Mouse (Mus musculus) embryonic facial prominence, embryonic 14.5 days (tissue): ENCODE measurements around the gene Cercam. TPM values are rescaled to one million over a fixed set of nuclear protein-coding genes. Genes with fewer than 3 reads are reported as not detected.

Experiments used
- microRNA-seq: library from miRNA; unstranded; fragments of <30 nt; microRNA quantifications from one replicate; pipeline ENCODE4, GENCODE M21; 2016; ENCODE audit warnings: borderline number of aligned reads
- polyA plus RNA-seq: library from polyadenylated mRNA; unstranded; fragments of >200 nt; fragmentation: Nextera tagmentation; extraction: Ambion mirVana; gene quantifications from 2 replicates; pipeline ENCODE4 v1.2.1, GENCODE M21; 2014

The Cercam gene
- polyA plus RNA-seq, 1 experiment from 2014 or later: 32.8 TPM

Small RNAs within 50 kb of the gene (microRNA-seq; reads per million reads assigned to microRNA genes)
- not detected for gene Mir219a-2
- gene Mir219b: not detected

Other genes starting within 250 kb of the Cercam start
- 19.0 and 22.4 TPM in 2 replicates for gene Rapgef1, start 249.4 kb upstream of the Cercam start, polyA plus RNA-seq
- gene Gm13420, start 117.5 kb upstream of the Cercam start, polyA plus RNA-seq: not detected in 2 replicates
- gene Gm13547, start 109.9 kb upstream of the Cercam start, polyA plus RNA-seq: 1.0 TPM in 1 of 2 replicates, not detected in the other
- 26.3 and 29.4 TPM in 2 replicates for gene Coq4, start 81.7 kb upstream of the Cercam start, polyA plus RNA-seq
- gene Trub2, start 80.7 kb upstream of the Cercam start, polyA plus RNA-seq: 20.4 and 24.4 TPM in 2 replicates
- 15.0 and 15.7 TPM in 2 replicates for gene Slc27a4, start 66.5 kb upstream of the Cercam start, polyA plus RNA-seq
- gene Urm1, start 49.1 kb upstream of the Cercam start, polyA plus RNA-seq: 20.3 and 21.6 TPM in 2 replicates
- gene Odf2, start 20.1 kb downstream of the Cercam start, polyA plus RNA-seq: 35.6 and 42.4 TPM in 2 replicates
- 44.1 and 54.0 TPM in 2 replicates for gene Gle1, start 66.3 kb downstream of the Cercam start, polyA plus RNA-seq
- gene Sptan1, start 96.4 kb downstream of the Cercam start, polyA plus RNA-seq: 149 and 159 TPM in 2 replicates
- 29.0 and 33.7 TPM in 2 replicates for gene Wdr34, start 179.7 kb downstream of the Cercam start, polyA plus RNA-seq
- gene Set, start 188.2 kb downstream of the Cercam start, polyA plus RNA-seq: 351 and 393 TPM in 2 replicates
- gene Pkn3, start 208.5 kb downstream of the Cercam start, polyA plus RNA-seq: 5.6 and 7.6 TPM in 2 replicates
- 26.1 and 28.9 TPM in 2 replicates for gene Zdhhc12, start 224.5 kb downstream of the Cercam start, polyA plus RNA-seq